Mouse (Mus musculus): ENCODE data around the gene Abt1.

DNA sequence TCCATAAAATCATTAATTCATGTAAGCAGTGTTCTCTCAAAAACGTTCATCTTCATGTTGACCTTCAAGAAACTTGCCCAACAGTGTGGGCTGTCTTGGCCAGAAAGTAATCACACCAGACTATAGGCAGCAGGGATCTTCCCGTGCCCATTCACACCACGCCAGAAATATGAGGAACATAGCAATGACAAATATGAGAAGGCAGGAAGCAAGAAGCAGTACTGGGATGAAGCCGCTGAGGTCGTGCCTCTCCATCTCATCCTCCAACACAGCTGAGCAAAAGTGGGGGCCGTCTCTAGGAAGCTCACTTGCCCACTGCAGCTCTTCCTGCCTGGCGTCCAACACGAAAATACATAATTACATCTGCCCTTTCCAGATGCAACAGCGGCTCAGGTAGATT is 13.0 kb downstream of the Abt1 start:
- TF ChIP-seq CHD2 (IDR thresholded peaks at IDR 0.05; ENCODE audit: low read depth, low read length) = no peak
- TF ChIP-seq ZC3H11A (IDR thresholded peaks at IDR 0.05; ENCODE audit: borderline replicate concordance, low read depth, low read length) = no peak
- no peak for TF ChIP-seq HCFC1 (IDR thresholded peaks at IDR 0.05; ENCODE audit: borderline replicate concordance, insufficient read depth, low read length)
- no peak for TF ChIP-seq ZNF384 (IDR thresholded peaks at IDR 0.05; ENCODE audit: low read depth, low read length)
